Mouse (Mus musculus) embryo, embryonic 11.5 days (tissue): ENCODE data around the gene S1pr4.

ENCODE experiments used
- DNase-seq: peaks from one replicate; pipeline ENCODE4 v3.0.0-alpha.2; 2012; ENCODE audit warnings: low read depth, low spot score

S1pr4 gene

GRCm38 (mm10) chr10:81464405-81465264, 35.3 kb downstream of the S1pr4 start:
- no peak for DNase-seq

DNA sequence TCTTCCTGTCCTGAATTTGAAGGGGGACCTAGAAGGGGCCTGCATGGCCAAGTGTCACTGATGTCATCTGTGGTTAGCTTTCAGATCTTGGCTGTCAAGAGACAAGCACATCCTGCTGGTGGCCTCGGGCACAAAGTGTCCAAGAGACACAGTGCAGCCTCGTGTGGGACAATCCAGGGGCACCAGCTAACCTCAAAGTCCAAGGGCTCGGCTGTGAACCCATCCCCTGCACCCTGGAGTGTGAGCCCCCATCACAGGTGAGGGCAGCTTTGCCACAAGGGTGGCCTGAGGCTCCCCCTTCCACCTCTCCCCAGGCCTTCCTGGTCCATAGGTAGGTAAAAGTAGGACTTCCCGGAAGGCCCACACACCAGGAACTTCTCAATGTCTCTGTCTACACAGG, 36.4 kb downstream of the S1pr4 start:
- DNase-seq: no peak

GRCm38 (mm10) chr10:81462917-81463316, 37.0 kb downstream of the S1pr4 start:
- no peak for DNase-seq

- DNase-seq: no peak
These were observed 37.5 kb downstream of the S1pr4 start for GRCm38 (mm10) chr10:81462415-81462804.

GRCm38 (mm10) chr10:81461673-81462414, 38.1 kb downstream of the S1pr4 start:
- no peak for DNase-seq

DNA sequence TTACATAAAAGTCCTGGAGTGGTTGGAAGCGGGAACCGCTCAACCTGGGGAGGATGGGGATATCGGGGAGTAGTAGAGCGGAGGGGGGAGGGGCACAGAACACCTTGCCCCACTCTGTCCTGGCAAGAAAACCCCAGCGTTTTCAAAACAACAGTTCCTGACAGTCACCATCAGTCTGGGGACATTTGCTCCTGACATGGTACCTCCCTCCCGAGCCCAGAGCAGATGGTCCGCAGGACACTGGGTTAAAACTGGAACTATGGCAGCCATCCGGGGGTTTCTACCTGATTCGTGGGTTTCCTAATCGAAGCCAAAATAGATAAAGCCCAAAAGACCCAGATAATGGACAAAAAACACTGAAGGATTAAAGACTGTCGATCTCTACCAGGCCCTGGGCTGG, 39.0 kb downstream of the S1pr4 start:
- no peak for DNase-seq

GRCm38 (mm10) chr10:81460471-81460870, 39.5 kb downstream of the S1pr4 start:
- no peak for DNase-seq

DNA sequence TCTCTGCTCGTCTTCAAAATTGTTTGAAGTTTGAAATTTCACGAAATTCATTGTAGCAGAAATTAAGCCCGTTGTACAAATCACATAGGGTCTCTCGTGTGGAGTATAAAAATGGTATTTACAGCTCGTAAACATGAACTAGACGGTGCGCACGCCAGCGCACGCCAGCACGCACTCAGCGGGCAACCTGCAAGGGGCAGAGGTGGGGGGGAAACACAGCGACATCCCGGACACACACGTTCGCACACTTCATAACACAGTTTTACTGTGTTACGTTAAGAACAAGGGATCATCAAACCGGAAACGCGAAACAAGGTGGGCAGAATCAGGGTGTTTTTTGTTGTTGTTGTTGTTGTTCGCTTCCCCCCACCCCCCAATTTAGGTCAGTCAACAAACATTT, 40.5 kb downstream of the S1pr4 start:
- no peak for DNase-seq

DNA sequence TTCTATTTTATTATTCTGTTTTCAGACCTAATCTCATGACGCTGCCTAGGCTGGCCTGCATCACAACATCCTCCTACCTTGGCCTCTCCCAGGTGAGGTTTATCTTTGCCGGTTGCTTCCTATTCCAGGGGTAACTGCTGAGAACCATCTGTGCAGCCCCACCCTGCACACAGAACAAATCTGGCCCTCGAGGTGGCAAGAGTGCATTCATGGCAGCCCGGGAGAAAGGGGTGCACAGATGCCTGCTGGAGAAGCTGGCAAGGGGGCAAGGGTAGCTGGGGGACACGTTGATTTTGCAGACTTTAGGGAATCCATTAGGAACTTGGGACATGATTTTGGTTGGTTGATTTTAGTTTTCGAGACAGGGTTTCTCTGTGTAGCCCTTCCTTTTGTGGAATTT, 41.7 kb downstream of the S1pr4 start:
- no peak for DNase-seq

DNA sequence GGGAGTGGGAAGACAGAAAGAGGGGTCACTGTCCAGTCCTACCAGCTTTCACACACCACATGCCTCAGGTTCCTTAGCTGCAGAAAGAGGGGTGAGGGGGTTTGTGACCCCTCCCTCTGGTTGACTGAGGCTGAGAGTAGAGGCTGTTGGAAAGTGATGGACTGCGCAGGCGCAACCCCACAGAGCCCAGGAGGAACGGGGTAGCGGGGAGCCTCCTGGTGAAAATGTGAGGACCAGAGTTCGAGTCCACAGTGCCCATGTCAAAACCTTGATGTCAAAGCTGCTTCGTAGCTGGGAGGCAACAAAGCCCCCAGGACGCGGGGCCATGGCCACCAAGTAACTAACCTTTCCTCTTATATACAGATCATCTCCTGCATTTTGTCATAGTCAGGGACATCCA, 42.3 kb downstream of the S1pr4 start:
- no peak for DNase-seq

GRCm38 (mm10) chr10:81456983-81457563, 42.9 kb downstream of the S1pr4 start:
- DNase-seq: no peak

GRCm38 (mm10) chr10:81455181-81455895, 44.6 kb downstream of the S1pr4 start, which contains the start of gene Nfic:
Gene Nfic, minus strand, starts transcription at chr10:81455635.
- no peak for DNase-seq

DNA sequence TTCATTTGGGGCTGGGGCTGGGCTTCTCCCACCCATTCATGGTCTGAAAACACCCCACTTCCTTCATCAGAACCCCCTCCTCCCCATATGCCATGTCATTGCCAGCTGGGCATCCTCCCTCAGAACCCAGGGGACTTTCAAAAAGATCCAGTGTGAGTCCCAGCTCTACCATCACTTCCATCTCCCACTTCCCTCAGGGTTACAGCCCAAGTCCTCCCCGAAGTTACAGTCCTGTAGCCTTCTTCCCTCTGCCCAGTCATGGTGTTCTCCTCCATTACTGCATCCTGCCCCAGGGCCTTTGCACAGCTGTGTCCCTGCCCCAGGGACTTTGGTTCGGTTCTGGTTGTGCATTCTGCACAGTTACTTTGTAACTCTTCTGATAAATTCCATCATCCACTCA, 45.8 kb downstream of the S1pr4 start:
- no peak for DNase-seq

DNA sequence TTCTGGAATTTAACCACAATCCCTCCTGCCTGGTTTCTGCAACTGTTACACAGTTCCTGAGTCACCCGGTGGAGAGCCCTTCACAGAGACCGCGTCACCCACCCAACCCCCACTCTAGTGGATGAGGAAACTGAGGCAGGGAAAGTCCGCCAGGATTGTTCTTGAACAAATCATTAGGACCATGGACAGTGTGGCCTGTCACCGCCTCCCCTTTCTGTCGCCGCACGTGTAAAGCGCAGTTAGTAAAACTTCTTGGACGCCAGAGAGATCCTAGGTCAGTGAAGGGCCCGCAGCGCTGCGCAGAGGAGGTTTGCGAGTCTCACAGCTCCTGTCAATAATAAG, 47.0 kb downstream of the S1pr4 start:
- DNase-seq: no peak

DNA sequence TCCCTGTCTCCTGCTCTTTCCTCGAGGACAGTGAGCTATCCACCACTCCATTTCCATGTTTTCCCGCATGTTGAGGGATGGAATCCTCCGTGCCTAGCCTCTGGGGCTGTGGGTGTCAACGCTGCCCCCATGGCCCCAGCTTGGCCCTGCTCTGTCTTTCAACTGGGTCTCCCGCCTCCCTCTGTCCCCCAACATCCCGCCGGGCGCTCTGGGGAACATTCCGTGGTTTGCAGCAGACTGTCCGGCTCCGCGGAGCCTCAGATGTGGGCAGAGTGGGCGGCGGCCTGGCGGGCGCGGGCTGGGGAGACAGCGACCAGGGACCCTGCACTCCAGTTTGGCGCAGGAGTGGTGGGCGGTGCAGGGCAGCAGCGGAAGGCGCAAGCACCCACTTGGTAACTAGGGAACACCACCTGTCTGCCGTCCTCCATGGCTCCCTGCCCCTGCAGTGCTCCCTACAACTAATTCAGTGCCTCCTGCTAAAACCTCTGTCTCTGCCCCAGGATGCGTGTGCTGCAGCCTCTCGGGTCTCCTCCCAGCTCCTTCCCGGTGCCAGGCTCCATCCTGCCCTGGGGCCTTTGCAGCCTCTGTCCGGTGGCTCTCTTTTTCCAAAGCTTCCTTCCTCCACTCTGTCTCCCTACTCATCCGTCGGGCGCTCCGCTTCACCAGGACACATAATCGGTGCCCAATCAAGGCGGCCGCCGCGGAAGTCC, 47.5 kb downstream of the S1pr4 start:
- DNase-seq: no peak

DNA sequence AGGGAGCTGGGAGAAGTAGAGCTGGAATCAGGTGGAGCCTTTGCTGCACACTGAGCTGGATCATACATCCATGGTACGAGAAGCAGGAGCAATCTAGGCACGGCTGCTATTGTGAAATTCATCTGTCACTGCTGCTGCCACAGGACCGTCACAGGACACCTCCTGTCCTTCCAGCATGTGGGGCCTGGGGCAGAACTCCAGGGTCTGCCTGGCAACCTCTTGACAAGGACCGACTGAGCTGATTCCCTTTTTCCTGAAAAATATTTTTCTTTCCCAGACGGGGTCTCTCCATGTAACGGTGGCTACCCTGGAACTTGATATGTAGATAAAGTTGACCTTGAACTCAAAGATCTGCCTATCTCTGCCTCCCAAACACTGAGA, 48.6 kb downstream of the S1pr4 start:
- no peak for DNase-seq

GRCm38 (mm10) chr10:81450641-81451364, 49.1 kb downstream of the S1pr4 start:
- no peak for DNase-seq

DNA sequence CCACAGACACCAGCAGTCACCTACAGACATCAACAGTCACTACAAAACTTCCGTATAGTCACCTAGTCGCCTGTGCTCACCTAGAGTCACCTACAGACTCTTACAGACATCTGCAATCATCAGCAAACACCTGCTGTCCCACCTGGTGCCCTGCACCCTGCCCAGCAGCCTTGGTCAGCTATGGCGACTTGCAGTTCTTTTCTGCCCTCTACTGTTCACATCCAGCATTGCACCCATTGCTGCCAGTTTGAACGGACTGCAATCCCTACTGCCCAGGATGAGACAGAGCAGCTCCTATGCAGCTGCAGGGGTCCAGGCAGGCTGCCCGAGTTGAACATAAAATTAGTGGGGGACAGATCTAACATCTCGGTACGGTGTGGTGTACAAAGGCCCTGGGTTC, 49.8 kb downstream of the S1pr4 start:
- peak; percentile 81 for DNase-seq
